Mouse (Mus musculus): ENCODE data around the gene Chml.

- no peak for TF ChIP-seq CTCF (IDR thresholded peaks at IDR 0.05; ENCODE audit: low read depth, low read length)
- TF ChIP-seq POLR2A (IDR thresholded peaks at IDR 0.05; ENCODE audit: insufficient read depth, low read length), result no peak
- TF ChIP-seq EP300 (IDR thresholded peaks at IDR 0.05; ENCODE audit: insufficient read depth, low read depth, low read length), result no peak
Measured at GRCm38 (mm10) chr1:175671626-175672025, 21.1 kb downstream of the Chml start.
